Mouse (Mus musculus): ENCODE results near the gene Olfr166. TPM values are rescaled to one million over a fixed set of nuclear protein-coding genes. Genes with fewer than 3 reads are reported as not detected.

The Olfr166 gene
- not detected for total RNA-seq (2023)

DNA sequence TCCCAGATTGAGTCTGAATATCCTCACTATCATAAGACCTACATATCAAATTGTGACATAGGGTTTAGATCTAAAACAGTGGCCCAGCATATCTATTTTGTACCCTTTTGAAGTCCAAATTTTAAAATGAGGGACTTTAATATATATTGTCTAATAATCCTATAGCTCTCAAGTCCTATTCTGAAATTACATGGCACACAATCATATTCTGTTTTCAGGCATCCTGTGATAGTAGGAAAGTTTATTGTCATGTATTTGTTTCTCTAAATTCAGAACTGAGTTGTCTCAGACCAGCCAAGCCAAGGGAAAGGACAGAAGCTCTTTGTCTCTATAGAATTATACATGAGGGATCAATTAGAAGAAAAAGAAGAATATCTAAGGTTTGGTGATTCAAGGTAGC, at the start of gene Olfr166:
TSS of gene Olfr166 (plus strand) at position 301 of the 400 bp plus-strand sequence.

DNA sequence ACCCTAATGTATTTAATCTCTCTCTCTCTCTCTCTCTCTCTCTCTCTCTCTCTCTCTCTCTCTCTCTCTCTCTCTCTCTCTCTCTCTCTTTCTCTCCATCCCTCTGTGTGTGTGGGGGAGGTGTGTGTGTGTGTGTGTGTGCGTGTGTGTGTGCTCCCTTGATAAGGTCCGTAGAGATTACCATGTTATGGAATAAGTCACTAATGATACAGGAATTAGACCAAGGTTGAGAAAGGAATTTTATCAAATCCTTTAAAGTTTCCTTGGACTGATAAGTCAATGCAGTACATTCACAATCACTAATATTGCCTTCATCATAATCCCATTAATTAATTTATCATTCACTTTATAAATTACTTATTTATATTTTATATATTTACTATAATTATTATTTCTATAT, 38.7 kb downstream of the Olfr166 start, which contains the start of gene Olfr167:
TSS of gene Olfr167 (minus strand) at position 101 of the 400 bp plus-strand sequence.

DNA sequence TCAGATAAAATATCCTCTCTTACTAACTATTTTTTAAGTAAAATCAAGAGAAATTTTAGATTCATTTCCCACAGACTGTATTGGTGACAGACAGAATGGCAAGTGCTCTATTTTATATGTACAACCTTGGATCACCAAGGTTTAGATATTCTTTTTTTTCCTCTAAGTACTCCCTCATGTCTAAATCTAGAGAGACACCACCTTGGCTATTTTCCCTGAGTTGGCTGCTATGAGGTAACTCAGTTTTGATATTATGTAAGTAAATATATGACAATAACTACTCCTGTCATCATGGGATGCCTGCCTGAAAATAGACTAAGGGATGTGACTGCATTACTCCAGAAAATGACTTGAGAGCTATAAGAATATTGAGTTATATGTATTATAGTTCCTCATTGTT, 52.0 kb downstream of the Olfr166 start, which contains the start of gene Olfr168:
TSS of gene Olfr168 (minus strand) at position 101 of the 400 bp plus-strand sequence.

Other genes starting within 250 kb of the Olfr166 start
- gene Olfr164, start 169.6 kb upstream of the Olfr166 start, total RNA-seq (2023), result not detected
- not detected for gene Olfr165, start 60.6 kb upstream of the Olfr166 start, total RNA-seq (2023)
- not detected for gene Olfr167, start 38.6 kb downstream of the Olfr166 start, total RNA-seq (2023)
- not detected for gene Olfr168, start 51.9 kb downstream of the Olfr166 start, total RNA-seq (2023)
- not detected for gene Olfr169, start 88.1 kb downstream of the Olfr166 start, total RNA-seq (2023)
- not detected for gene Olfr170, start 128.2 kb downstream of the Olfr166 start, total RNA-seq (2023)
- gene Olfr171, start 146.2 kb downstream of the Olfr166 start, total RNA-seq (2023), result not detected
- gene Lamp3, start 222.7 kb downstream of the Olfr166 start, total RNA-seq (2023), result not detected

All from CD4-positive naive resting alpha-beta T cell, adult 76 days (primary cell).